ENCODE assay signal across 9 mouse cellular contexts in the genomic region with DNA sequence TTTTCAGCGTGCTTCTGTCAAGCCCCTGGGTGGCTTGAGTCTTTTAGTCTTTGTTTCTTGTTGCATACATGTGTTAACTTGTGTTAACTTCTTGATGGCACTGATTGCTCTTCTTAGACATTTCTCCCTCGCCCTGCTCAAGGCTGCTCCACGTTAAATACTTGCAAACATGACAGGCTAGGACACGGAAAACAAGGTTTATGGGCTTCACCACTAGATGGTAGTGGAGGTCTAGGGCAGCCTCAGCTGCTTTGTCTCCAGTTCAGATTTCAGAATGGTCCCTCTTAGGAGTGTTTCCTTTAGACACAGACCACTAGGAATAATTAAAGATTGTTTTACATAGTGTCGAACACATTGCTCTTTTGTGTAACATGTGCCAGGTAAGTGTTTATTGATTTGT. TPM values are rescaled to one million over a fixed set of nuclear protein-coding genes. Genes with fewer than 3 reads are reported as not detected.
A peak's percentile ranks its signal among the peaks of the same experiment; 100 is the strongest.
DNase-seq lines count a peak whose midpoint lies in the region; ATAC-seq lines count a peak whose summit lies in the region.
"Had no signal": no experiment of that assay in that cellular context is flagged by ENCODE, and none has a peak within 500 bp of the region (broad histone marks: within the 10 kb centered on the region; RNA-seq: fewer than 3 reads in every experiment).

No protein-coding gene starts in this region.

- H3K27ac ChIP-seq in hindbrain, embryonic 10.5 days, result no peak overlapping the region
- H3K27ac ChIP-seq in midbrain, embryonic 14.5 days (replicated peaks; ENCODE audit: low read depth, low read length), result no peak overlapping the region
- H3K27ac ChIP-seq: limb, embryonic 15.5 days had no signal

- no peaks in the 10 kb centered on the region for H3K9me3 ChIP-seq in hindbrain, embryonic 10.5 days
- no peaks in the 10 kb centered on the region for H3K9me3 ChIP-seq in midbrain, embryonic 14.5 days (ENCODE audit: control insufficient read depth, low read length)
- H3K9me3 ChIP-seq: limb, embryonic 15.5 days had no signal

- no peak overlapping the region for H3K9ac ChIP-seq in midbrain, embryonic 14.5 days (replicated peaks; ENCODE audit: low read length)
- H3K9ac ChIP-seq: limb, embryonic 15.5 days had no signal

- no peaks in the 10 kb centered on the region for H3K36me3 ChIP-seq in hindbrain, embryonic 10.5 days
- no peaks in the 10 kb centered on the region for H3K36me3 ChIP-seq in midbrain, embryonic 14.5 days (ENCODE audit: control insufficient read depth, insufficient read depth, low read length)
- H3K36me3 ChIP-seq: limb, embryonic 15.5 days had no signal

- H3K4me2 ChIP-seq in midbrain, embryonic 14.5 days (ENCODE audit: low read length), result no peak overlapping the region
- H3K4me2 ChIP-seq: limb, embryonic 15.5 days had no signal

- ATAC-seq in midbrain, embryonic 14.5 days (ENCODE audit: low FRiP score, low TSS enrichment), result peak; percentile 64; the same call in 1 of the 2 replicates

- no peaks in the 10 kb centered on the region for H3K27me3 ChIP-seq in hindbrain, embryonic 10.5 days (ENCODE audit: insufficient read depth, poor library complexity, severe bottlenecking)
- H3K27me3 ChIP-seq in midbrain, embryonic 14.5 days (ENCODE audit: control insufficient read depth, insufficient read depth, low read length), result no peaks in the 10 kb centered on the region
- H3K27me3 ChIP-seq: limb, embryonic 15.5 days had no signal

- H3K4me3 ChIP-seq in hindbrain, embryonic 10.5 days, result no peak overlapping the region
- H3K4me3 ChIP-seq in midbrain, embryonic 14.5 days (replicated peaks; ENCODE audit: low read depth, low read length), result no peak overlapping the region
- H3K4me3 ChIP-seq: limb, embryonic 15.5 days had no signal

- 0 out of 2 replicates have a peak, but pooled peaks cover under 1% of the 10 kb centered on the region for H3K4me1 ChIP-seq in hindbrain, embryonic 10.5 days (replicated peaks)
- no peaks in the 10 kb centered on the region for H3K4me1 ChIP-seq in midbrain, embryonic 14.5 days (ENCODE audit: control insufficient read depth, insufficient read depth, low read length)
- H3K4me1 ChIP-seq: limb, embryonic 15.5 days had no signal

- intact Hi-C loops in heart, postnatal 25 days (cut with DNase I), result loop anchor here (1.0 to 10.0 kb wide), 3 partner anchors 33 to 940 kb away; no protein-coding TSS in a partner anchor
- intact Hi-C loops in left cerebral cortex, postnatal 10 days (cut with DNase I), result no loop called here

- DNase-seq in heart, adult 11 months, result peak; percentile 84
- no peak for DNase-seq in heart, postnatal 25 days (ENCODE audit: low spot score)
- peak; percentile 26 for DNase-seq in R1 (ENCODE audit: low read depth, low spot score)
- peak; percentile 79 for DNase-seq in embryo, embryonic 10 days (ENCODE audit: low spot score)
- peak; percentile 41 for DNase-seq in hindbrain, embryonic 10.5 days (ENCODE audit: low spot score)
- DNase-seq in left cerebral cortex, postnatal 10 days (ENCODE audit: extremely low spot score in 1 of 2, low spot score in 2 of 2), result peak; percentile 39 to 45
- peak; percentile 76 for DNase-seq in midbrain, embryonic 14.5 days
- peak; percentile 76 for DNase-seq in thymus, postnatal 0 days (ENCODE audit: low spot score)

- WGBS in hindbrain, embryonic 10.5 days, result 49% methylated on average over 5 of the region's 5 CpGs
- 54% methylated on average over 5 of the region's 5 CpGs for WGBS in midbrain, embryonic 14.5 days

RNA-seq across cellular contexts. Expression of gene Gpr87, which starts 19.7 kb away (rescaled TPM):
- not detected for total RNA-seq in heart, postnatal 25 days (2021)
- 0.26 and 0.31 TPM in 2 replicates for polyA plus RNA-seq in hindbrain, embryonic 10.5 days (2016; fragmentation: Nextera tagmentation; extraction: Ambion mirVana)
- not detected for total RNA-seq in left cerebral cortex, postnatal 10 days (2021)
- polyA plus RNA-seq in midbrain, embryonic 14.5 days (2014; fragmentation: Nextera tagmentation; extraction: Ambion mirVana), result 0.20 and 0.26 TPM in 2 replicates
- polyA plus RNA-seq in thymus, postnatal 0 days (2015; fragmentation: Nextera tagmentation; extraction: Ambion mirVana), result 3.3 and 4.2 TPM in 2 replicates

RNA-seq across cellular contexts. Expression of gene P2ry14, which starts 21.8 kb away (rescaled TPM):
- 1 to 10 TPM; 3.6 to 4.2 TPM for total RNA-seq in heart, postnatal 25 days (2021)
- 1.9 and 2.3 TPM in 2 replicates for polyA plus RNA-seq in hindbrain, embryonic 10.5 days (2016; fragmentation: Nextera tagmentation; extraction: Ambion mirVana)
- total RNA-seq in left cerebral cortex, postnatal 10 days (2021), result 1 to 10 TPM; 1.2 to 1.8 TPM
- 2.9 and 4.1 TPM in 2 replicates for polyA plus RNA-seq in midbrain, embryonic 14.5 days (2014; fragmentation: Nextera tagmentation; extraction: Ambion mirVana)
- 6.9 and 7.3 TPM in 2 replicates for polyA plus RNA-seq in thymus, postnatal 0 days (2015; fragmentation: Nextera tagmentation; extraction: Ambion mirVana)

RNA-seq across cellular contexts. Expression of gene P2ry13, which starts 35.4 kb away (rescaled TPM):
- total RNA-seq in heart, postnatal 25 days (2021), result under 1 TPM; 0.83 to 0.92 TPM
- 0.50 and 0.75 TPM in 2 replicates for polyA plus RNA-seq in hindbrain, embryonic 10.5 days (2016; fragmentation: Nextera tagmentation; extraction: Ambion mirVana)
- 10 to 100 TPM; 10.7 to 12.7 TPM for total RNA-seq in left cerebral cortex, postnatal 10 days (2021)
- 0.85 and 1.4 TPM in 2 replicates for polyA plus RNA-seq in midbrain, embryonic 14.5 days (2014; fragmentation: Nextera tagmentation; extraction: Ambion mirVana)
- 4.6 and 5.3 TPM in 2 replicates for polyA plus RNA-seq in thymus, postnatal 0 days (2015; fragmentation: Nextera tagmentation; extraction: Ambion mirVana)
